Mouse (Mus musculus): ENCODE results near the gene Il12rb1. TPM values are rescaled to one million over a fixed set of nuclear protein-coding genes. Genes with fewer than 3 reads are reported as not detected.
A peak's percentile ranks its signal among the peaks of the same experiment; 100 is the strongest.

The Il12rb1 gene
- polyA plus RNA-seq, 1 experiment, result 1.8 TPM

DNA sequence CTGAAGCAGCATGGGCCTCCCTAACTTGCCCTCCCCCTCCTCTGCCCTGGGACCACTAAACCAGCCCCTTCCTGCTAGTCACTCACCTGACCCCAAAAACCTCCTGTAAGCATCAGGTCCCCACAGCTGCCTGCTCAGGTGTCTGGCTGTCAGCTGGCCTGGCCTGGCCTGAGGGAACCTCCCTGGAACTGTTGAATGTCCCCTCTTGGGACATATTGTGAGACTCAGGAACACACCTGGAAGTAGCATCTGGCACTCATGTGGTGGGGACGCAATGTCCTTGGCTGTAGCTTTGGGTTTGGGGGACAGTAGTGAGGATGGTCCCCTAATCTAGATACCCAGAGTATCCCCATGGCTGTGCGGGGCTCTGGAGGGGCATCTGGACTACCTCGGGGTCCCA lies 25.8 kb downstream of the Il12rb1 start:
- TF ChIP-seq POLR2A (IDR thresholded peaks at IDR 0.05; ENCODE audit: borderline replicate concordance, insufficient read depth, low read length), result no peak
- TF ChIP-seq CTCF (IDR thresholded peaks at IDR 0.05; ENCODE audit: borderline replicate concordance, insufficient read depth, low read depth, low read length), result no peak
- Histone ChIP-seq H3K27ac (ENCODE audit: insufficient read depth, low read length) (peak overlapping the region; percentile 50; the same call in 1 of the 2 replicates), H3K4me1 (ENCODE audit: control insufficient read depth, insufficient read depth, low read length) (peaks cover 5% of the 10 kb centered on the region), H3K27me3 (ENCODE audit: control insufficient read depth, insufficient read depth, low read length) (no peaks in the 10 kb centered on the region), H3K4me3 (replicated peaks; ENCODE audit: insufficient read depth, low read depth, low read length) (no peak overlapping the region)
- WGBS, result 94% methylated on average over 3 of the region's 3 CpGs
- DNase-seq, result no peak

- 61% methylated on average over 12 of the region's 12 CpGs for WGBS
- TF ChIP-seq CTCF (IDR thresholded peaks at IDR 0.05; ENCODE audit: borderline replicate concordance, insufficient read depth, low read depth, low read length), result no peak
- TF ChIP-seq POLR2A (IDR thresholded peaks at IDR 0.05; ENCODE audit: borderline replicate concordance, insufficient read depth, low read length), result no peak
- no peak overlapping the region for H3K4me3 ChIP-seq (replicated peaks; ENCODE audit: insufficient read depth, low read depth, low read length)
- no peak for DNase-seq
- no peak overlapping the region for H3K27ac ChIP-seq (ENCODE audit: insufficient read depth, low read length)
- H3K27me3 ChIP-seq (ENCODE audit: control insufficient read depth, insufficient read depth, low read length), result no peaks in the 10 kb centered on the region
- H3K4me1 ChIP-seq (ENCODE audit: control insufficient read depth, insufficient read depth, low read length), result peaks cover 5% of the 10 kb centered on the region
Measured at GRCm38 (mm10) chr8:70836666-70837065, 28.4 kb downstream of the Il12rb1 start.

DNA sequence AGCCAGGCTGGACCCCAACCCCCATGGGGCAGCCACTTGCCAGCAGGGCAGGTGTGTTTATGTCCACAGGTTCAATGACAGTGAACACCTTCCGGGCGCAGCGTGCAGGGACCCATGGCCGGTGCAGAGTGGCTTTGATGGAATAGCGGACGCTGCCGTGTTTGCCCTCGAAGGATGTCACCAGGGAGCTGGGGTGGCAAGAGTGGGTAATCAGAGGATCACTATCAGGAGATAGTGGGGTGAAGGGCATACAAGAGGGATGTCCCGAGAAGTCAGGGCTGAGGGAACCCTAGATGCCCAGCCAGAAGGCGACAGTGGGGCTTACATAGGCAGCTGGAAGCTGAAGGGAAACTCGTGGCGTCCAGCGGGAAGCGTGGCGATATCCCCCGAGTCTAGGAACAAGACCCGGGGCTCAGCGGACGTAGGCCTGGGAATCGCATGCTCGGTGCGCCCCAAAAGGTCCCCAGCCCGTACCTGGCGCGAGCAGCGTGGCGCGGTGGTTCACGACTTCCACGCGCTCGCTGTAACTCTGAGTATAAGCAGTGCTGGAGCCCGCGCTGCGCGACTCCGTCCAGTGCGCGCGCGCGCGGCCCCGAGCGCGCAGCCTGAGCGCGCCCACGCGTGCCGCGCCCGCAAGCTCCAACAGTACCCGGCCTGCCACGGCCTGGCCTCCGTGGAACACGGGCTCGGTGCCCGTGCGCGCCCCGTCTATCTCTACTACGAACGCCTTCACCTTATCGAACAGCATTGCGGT lies 30.6 kb downstream of the Il12rb1 start:
- WGBS, result 3% methylated on average over 66 of the region's 66 CpGs
- TF ChIP-seq POLR2A (IDR thresholded peaks at IDR 0.05; ENCODE audit: borderline replicate concordance, insufficient read depth, low read length), result no peak
- Histone ChIP-seq H3K27ac (ENCODE audit: insufficient read depth, low read length) (peak overlapping the region; percentile 54), H3K27me3 (ENCODE audit: control insufficient read depth, insufficient read depth, low read length) (no peaks in the 10 kb centered on the region), H3K4me3 (replicated peaks; ENCODE audit: insufficient read depth, low read depth, low read length) (peak overlapping the region; percentile 55), H3K4me1 (ENCODE audit: control insufficient read depth, insufficient read depth, low read length) (peaks cover 5% of the 10 kb centered on the region)
- DNase-seq, result peak in 1 of 2 experiments; percentile 32

GRCm38 (mm10) chr8:70839408-70840351 lies 31.4 kb downstream of the Il12rb1 start, which contains the start of gene Arrdc2:
Arrdc2 (minus strand) TSS chr8:70839720.
- H3K4me3 ChIP-seq (replicated peaks; ENCODE audit: insufficient read depth, low read depth, low read length), result peak within 1 kb of the TSS; percentile 55
- WGBS, result 3% methylated on average over 55 of the region's 55 CpGs
- H3K27me3 ChIP-seq (ENCODE audit: control insufficient read depth, insufficient read depth, low read length), result no peaks in the 10 kb centered on the region
- peak within 1 kb of the TSS; percentile 54 for H3K27ac ChIP-seq (ENCODE audit: insufficient read depth, low read length)
- H3K4me1 ChIP-seq (ENCODE audit: control insufficient read depth, insufficient read depth, low read length), result peaks cover 5% of the 10 kb centered on the region
- peak; percentile 96 to 99 for DNase-seq
- TF ChIP-seq POLR2A (IDR thresholded peaks at IDR 0.05; ENCODE audit: borderline replicate concordance, insufficient read depth, low read length), result peak; percentile 85
- no peak for TF ChIP-seq CTCF (IDR thresholded peaks at IDR 0.05; ENCODE audit: borderline replicate concordance, insufficient read depth, low read depth, low read length)

GRCm38 (mm10) chr8:70840590-70840989 lies 32.3 kb downstream of the Il12rb1 start:
- peak in 1 of 2 experiments; percentile 28 for DNase-seq
- no peak for TF ChIP-seq POLR2A (IDR thresholded peaks at IDR 0.05; ENCODE audit: borderline replicate concordance, insufficient read depth, low read length)
- no peak for TF ChIP-seq CTCF (IDR thresholded peaks at IDR 0.05; ENCODE audit: borderline replicate concordance, insufficient read depth, low read depth, low read length)
- Histone ChIP-seq H3K27me3 (ENCODE audit: control insufficient read depth, insufficient read depth, low read length) (no peaks in the 10 kb centered on the region), H3K27ac (ENCODE audit: insufficient read depth, low read length) (no peak overlapping the region), H3K4me1 (ENCODE audit: control insufficient read depth, insufficient read depth, low read length) (peaks cover 5% of the 10 kb centered on the region), H3K4me3 (replicated peaks; ENCODE audit: insufficient read depth, low read depth, low read length) (no peak overlapping the region)
- WGBS, result 55% methylated on average over 10 of the region's 10 CpGs

GRCm38 (mm10) chr8:70841147-70842072 lies 33.2 kb downstream of the Il12rb1 start:
- H3K4me1 ChIP-seq (ENCODE audit: control insufficient read depth, insufficient read depth, low read length), result peaks cover 5% of the 10 kb centered on the region
- WGBS, result 36% methylated on average over 22 of the region's 22 CpGs
- H3K27ac ChIP-seq (ENCODE audit: insufficient read depth, low read length), result no peak overlapping the region
- H3K4me3 ChIP-seq (replicated peaks; ENCODE audit: insufficient read depth, low read depth, low read length), result no peak overlapping the region
- peak; percentile 76 to 91 for DNase-seq
- no peaks in the 10 kb centered on the region for H3K27me3 ChIP-seq (ENCODE audit: control insufficient read depth, insufficient read depth, low read length)
- TF ChIP-seq POLR2A (IDR thresholded peaks at IDR 0.05; ENCODE audit: borderline replicate concordance, insufficient read depth, low read length), result no peak
- peak; percentile 92 for TF ChIP-seq CTCF (IDR thresholded peaks at IDR 0.05; ENCODE audit: borderline replicate concordance, insufficient read depth, low read depth, low read length)

- TF ChIP-seq CTCF (IDR thresholded peaks at IDR 0.05; ENCODE audit: borderline replicate concordance, insufficient read depth, low read depth, low read length), result no peak
- TF ChIP-seq POLR2A (IDR thresholded peaks at IDR 0.05; ENCODE audit: borderline replicate concordance, insufficient read depth, low read length), result no peak
- DNase-seq, result no peak
- WGBS, result 57% methylated on average over 25 of the region's 25 CpGs
- Histone ChIP-seq H3K27me3 (ENCODE audit: control insufficient read depth, insufficient read depth, low read length) (no peaks in the 10 kb centered on the region), H3K4me3 (replicated peaks; ENCODE audit: insufficient read depth, low read depth, low read length) (no peak overlapping the region), H3K4me1 (ENCODE audit: control insufficient read depth, insufficient read depth, low read length) (peaks cover 5% of the 10 kb centered on the region; the same call in 1 of the 2 replicates), H3K27ac (ENCODE audit: insufficient read depth, low read length) (no peak overlapping the region)
Measured at GRCm38 (mm10) chr8:70842484-70842883, 34.2 kb downstream of the Il12rb1 start.
